Comparison of ENCODE assay signal across 8 mouse cellular contexts in the genomic region with DNA sequence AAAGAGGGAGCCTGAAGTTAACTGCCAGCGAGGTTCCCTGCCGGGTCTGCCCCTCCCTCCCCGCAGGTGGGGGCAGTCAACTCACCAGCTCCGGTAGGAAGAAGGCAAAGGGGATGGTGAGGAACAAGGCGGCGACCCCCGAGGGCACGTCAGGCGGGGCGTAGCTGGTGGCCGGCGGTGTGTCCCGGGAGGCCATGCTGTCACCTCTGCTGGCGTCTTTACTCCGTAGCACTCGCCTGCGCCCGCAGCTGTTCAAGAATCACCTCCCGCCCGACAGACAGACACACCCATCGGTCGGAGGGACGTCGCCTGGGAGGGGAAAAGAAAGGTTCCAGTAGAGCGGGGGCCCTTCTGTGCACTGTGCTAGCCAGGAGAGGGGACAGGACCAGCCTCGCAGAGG. TPM values are rescaled to one million over a fixed set of nuclear protein-coding genes. Genes with fewer than 3 reads are reported as not detected.
DNase-seq lines count a peak whose midpoint lies in the region; ATAC-seq and TF ChIP-seq lines count a peak whose summit lies in the region.

Gene Mall (minus strand): TSS at position 262 of the 400 bp plus-strand sequence.

- WGBS in liver, embryonic 16.5 days (ENCODE audit: insufficient replicate concordance) = 2% methylated on average over 26 of the region's 26 CpGs

- no peak for TF ChIP-seq POLR2A in ES-Bruce4 (IDR thresholded peaks at IDR 0.05; ENCODE audit: insufficient read depth, low read length)

- TF ChIP-seq CTCF in ES-Bruce4 (IDR thresholded peaks at IDR 0.05; ENCODE audit: low read depth, low read length) = no peak

- no peaks in the 10 kb centered on the region for H3K27me3 ChIP-seq in ES-Bruce4 (ENCODE audit: control insufficient read depth, insufficient read depth, low read length, poor library complexity, severe bottlenecking)
- H3K27me3 ChIP-seq in liver, embryonic 16.5 days (ENCODE audit: control insufficient read depth, insufficient read depth, low read depth, low read length) = peaks cover 19% of the 10 kb centered on the region

- peak; percentile 20 for DNase-seq in embryo, embryonic 10 days (ENCODE audit: low spot score)
- DNase-seq in heart, postnatal 14 days = peak; percentile 23 to 31
- DNase-seq in ovary, postnatal 14 days (ENCODE audit: low spot score) = no peak
- DNase-seq in cerebellum, postnatal 10 days = no peak
- DNase-seq in cerebellum, adult 18-20 months = no peak
- no peak for DNase-seq in gastrocnemius, postnatal 36 days

- no peaks in the 10 kb centered on the region for H3K4me1 ChIP-seq in ES-Bruce4 (ENCODE audit: control insufficient read depth, insufficient read depth, low read length)
- H3K4me1 ChIP-seq in liver, embryonic 16.5 days (ENCODE audit: control insufficient read depth, low read depth, low read length) = no peaks in the 10 kb centered on the region

- intact Hi-C loops in heart, postnatal 14 days (cut with DNase I) = no loop called here
- intact Hi-C loops in gastrocnemius, postnatal 36 days (cut with DNase I) = no loop called here

- H3K4me2 ChIP-seq in liver, embryonic 16.5 days (ENCODE audit: low read depth, low read length) = 0 out of 2 replicates have a peak within 1 kb of the TSS, but pooled peaks have one; percentile 13

- no peaks in the 10 kb centered on the region for H3K36me3 ChIP-seq in ES-Bruce4 (ENCODE audit: control insufficient read depth, insufficient read depth, low read length, poor library complexity, severe bottlenecking)
- no peaks in the 10 kb centered on the region for H3K36me3 ChIP-seq in liver, embryonic 16.5 days (ENCODE audit: control insufficient read depth, insufficient read depth)

- H3K27ac ChIP-seq in ES-Bruce4 (ENCODE audit: insufficient read depth, low read length) = no peak within 1 kb of the TSS
- no peak within 1 kb of the TSS for H3K27ac ChIP-seq in liver, embryonic 16.5 days (ENCODE audit: low read length)

- no peaks in the 10 kb centered on the region for H3K9me3 ChIP-seq in ES-Bruce4 (replicated peaks; ENCODE audit: control insufficient read depth, insufficient read depth, low read length, poor library complexity, severe bottlenecking)
- H3K9me3 ChIP-seq in liver, embryonic 16.5 days (replicated peaks; ENCODE audit: control insufficient read depth, low read length) = no peaks in the 10 kb centered on the region

- H3K9ac ChIP-seq in ES-Bruce4 (ENCODE audit: low read depth, poor library complexity, severe bottlenecking) = no peak within 1 kb of the TSS
- no peak within 1 kb of the TSS for H3K9ac ChIP-seq in liver, embryonic 16.5 days (ENCODE audit: low read depth, low read length)

- H3K4me3 ChIP-seq in ES-Bruce4 (ENCODE audit: low read depth, low read length) = peak within 1 kb of the TSS; percentile 20; the same call in 1 of the 2 replicates
- H3K4me3 ChIP-seq in liver, embryonic 16.5 days (ENCODE audit: low read depth, low read length) = no peak within 1 kb of the TSS

- ATAC-seq in liver, embryonic 16.5 days (ENCODE audit: low read depth) = no peak

- 0 out of 2 replicates have a peak, but pooled peaks have one; percentile 50 for TF ChIP-seq EP300 in ES-Bruce4 (IDR thresholded peaks at IDR 0.05; ENCODE audit: insufficient read depth, low read depth, low read length)

RNA-seq across cellular contexts. Expression of gene Mall, which starts in this region (rescaled TPM):
- 5.2 and 5.3 TPM in 2 replicates for polyA plus RNA-seq in ES-Bruce4 (2011; ENCODE audit: insufficient read depth, insufficient read length, low read depth, missing spikeins)
- total RNA-seq in heart, postnatal 14 days (2021) = 10 to 100 TPM in 1 of 2 experiments, 1 to 10 TPM in 1; 9.5 to 10.6 TPM
- 0.07 and 0.25 TPM in 2 replicates for polyA plus RNA-seq in liver, embryonic 16.5 days (2015; fragmentation: Nextera tagmentation; extraction: Ambion mirVana)
- total RNA-seq in gastrocnemius, postnatal 36 days (2021) = 1 to 10 TPM; 1.7 to 2.3 TPM

Comparison
In these comparisons a context has a peak if more than half of its experiments do, and no peak if none do; other contexts are left out.
1. DNase-seq: peak in embryo, embryonic 10 days (single experiment) and heart, postnatal 14 days (2 of 2); none in ovary, postnatal 14 days (single experiment), cerebellum, postnatal 10 days (0 of 2), cerebellum, adult 18-20 months (0 of 2) and gastrocnemius, postnatal 36 days (0 of 2).